Mouse (Mus musculus): ENCODE results near the gene Tmem98. TPM values are rescaled to one million over a fixed set of nuclear protein-coding genes. Genes with fewer than 3 reads are reported as not detected.

The Tmem98 gene
- total RNA-seq, 4 experiments from 2014 or later: 35.5 to 87.0 (median 58.0) TPM

DNA sequence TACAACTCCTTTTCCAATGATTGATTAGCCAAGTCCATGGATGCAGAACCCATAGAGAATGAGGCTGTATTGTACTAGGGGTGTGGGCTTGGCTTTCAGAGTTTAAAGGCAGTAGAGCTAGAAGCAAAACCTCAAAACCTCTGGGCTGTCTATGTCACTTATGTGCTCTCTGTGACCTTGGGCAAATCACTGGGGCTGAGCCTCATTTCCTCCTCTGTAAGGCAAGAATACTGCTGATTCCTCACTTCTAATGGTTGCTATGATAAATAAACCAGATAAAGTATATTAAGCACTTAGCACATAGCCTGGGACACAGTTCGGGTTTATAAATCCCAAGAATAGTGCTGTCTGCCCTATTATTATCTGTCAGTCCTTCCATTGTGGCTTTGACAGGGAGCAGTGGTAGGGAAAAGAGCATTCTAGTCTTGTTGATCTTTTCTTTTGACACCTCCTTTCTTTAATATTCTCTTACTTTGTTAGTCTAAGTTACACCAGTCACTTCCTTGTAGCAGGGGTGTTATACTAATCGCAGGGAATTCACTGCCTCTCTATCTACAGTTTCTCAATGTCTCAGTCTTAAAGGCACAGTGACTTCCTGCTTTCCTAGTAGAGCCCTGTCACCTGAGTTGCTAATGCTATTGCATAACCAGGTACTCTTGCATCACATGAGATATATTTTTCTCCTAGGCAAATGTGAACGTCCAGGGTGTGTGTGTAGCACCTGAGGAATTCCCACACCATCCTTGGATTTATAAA, 18.1 kb upstream of the Tmem98 start:
- DNase-seq: no peak

GRCm38 (mm10) chr11:80793386-80793785, 16.6 kb upstream of the Tmem98 start:
- no peak for DNase-seq

DNA sequence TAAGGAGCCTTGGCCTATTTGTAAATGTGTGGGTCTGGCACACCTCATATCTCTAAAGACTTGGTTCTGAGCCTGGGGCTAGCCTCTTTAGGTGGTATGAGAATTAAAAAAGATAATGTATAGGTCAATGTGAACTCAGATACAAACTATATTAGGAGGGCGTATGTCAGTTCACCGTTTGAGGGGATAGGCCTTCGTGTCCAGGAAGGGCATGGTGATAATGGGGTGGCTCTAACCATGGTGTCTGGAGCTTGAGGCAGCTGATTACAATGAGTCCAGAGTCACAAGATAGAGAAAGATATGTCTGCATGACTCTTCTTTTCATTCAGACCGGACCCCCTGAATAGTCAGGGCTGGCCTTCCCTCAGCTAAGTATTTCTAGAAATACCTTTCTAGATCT, 15.7 kb upstream of the Tmem98 start:
- DNase-seq: no peak

GRCm38 (mm10) chr11:80795431-80795830, 14.5 kb upstream of the Tmem98 start:
- no peak for DNase-seq

GRCm38 (mm10) chr11:80799979-80800378, 10.0 kb upstream of the Tmem98 start:
- DNase-seq: no peak

- DNase-seq: no peak
These were observed 7.3 kb upstream of the Tmem98 start for GRCm38 (mm10) chr11:80802706-80803105.

DNA sequence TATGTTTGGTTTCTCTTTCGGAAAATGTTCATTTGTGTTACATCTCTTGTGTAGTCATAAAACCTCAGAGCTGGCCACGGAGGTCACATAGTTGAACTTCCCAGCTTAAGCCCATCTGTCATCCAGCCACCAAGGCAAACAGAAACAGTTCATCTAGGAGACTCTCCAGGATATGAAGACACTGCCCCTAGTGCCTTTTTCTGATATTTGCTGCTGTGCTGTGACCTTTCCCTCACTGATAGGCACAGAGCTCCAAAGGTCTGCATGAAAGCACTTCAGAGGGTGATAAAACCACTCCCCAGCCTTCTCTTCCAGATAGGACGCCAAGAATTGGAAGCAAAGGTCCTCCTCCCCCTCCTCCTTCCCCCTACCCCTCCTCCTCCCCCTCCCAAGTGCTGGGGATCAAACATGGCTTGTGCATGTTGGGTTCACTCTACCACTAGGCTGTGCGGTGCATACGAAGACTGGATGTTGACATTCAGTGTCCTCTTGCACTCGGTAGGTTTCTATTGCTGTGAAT, 1.4 kb upstream of the Tmem98 start:
- DNase-seq: peak; percentile 58

GRCm38 (mm10) chr11:80809666-80809992, 346 bp upstream of the Tmem98 start:
- no peak for DNase-seq

- no peak for DNase-seq
These were observed 1.2 kb downstream of the Tmem98 start for GRCm38 (mm10) chr11:80811156-80811555.

- DNase-seq: no peak
These were observed 5.4 kb downstream of the Tmem98 start for GRCm38 (mm10) chr11:80815354-80815753.

DNA sequence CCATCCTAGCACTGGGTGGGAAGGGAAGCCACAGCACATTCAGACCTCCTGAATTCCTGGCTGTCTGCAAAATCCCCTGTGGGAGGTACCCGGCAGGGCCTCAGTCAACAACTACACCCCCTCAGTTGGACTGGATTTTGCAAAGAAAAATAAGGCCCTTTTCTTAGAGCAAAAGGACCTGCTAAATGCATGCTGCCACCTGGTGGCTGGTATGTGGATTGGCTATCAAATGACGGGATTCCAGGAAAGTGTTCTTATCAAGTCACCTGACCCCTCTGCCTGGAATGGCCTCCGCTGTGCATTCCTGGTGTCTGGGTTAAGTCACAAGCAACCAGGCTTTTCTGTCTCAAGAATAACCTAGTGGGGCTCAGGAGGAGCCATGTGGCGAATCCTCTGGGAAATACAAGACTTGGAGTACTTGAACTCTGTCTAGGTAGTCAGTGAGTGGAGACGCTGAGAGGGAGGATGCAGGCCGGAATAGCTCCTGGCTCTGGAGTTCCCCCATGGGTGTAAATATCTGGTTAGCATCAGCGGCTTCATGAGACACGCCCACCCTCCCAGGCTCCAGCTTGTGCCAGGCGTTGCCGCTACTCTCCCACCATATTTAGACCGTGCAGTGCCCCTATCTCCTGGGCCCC, 8.2 kb downstream of the Tmem98 start:
- DNase-seq: peak; percentile 62

GRCm38 (mm10) chr11:80820085-80820484, 10.1 kb downstream of the Tmem98 start:
- DNase-seq: no peak

DNA sequence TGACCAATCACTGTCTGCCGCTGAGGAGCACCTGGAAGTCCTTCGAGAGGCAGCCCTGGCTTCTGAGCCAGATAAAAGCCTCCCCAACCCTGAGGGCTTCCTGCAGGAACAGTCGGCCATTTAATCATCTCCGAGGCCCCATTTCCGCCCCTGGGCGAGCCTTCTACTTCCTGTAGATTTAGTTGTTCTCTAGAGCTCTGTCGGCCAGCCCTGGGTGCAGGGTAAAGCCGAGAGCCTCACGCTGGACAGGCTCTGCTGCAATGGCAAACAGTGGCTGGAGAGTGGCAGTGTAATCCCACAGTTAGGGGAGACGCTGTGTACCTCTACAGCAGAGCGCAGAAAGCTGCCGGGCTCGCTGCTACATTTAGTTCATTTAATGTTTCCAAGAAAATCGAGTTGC, 11.3 kb downstream of the Tmem98 start:
- no peak for DNase-seq

DNA sequence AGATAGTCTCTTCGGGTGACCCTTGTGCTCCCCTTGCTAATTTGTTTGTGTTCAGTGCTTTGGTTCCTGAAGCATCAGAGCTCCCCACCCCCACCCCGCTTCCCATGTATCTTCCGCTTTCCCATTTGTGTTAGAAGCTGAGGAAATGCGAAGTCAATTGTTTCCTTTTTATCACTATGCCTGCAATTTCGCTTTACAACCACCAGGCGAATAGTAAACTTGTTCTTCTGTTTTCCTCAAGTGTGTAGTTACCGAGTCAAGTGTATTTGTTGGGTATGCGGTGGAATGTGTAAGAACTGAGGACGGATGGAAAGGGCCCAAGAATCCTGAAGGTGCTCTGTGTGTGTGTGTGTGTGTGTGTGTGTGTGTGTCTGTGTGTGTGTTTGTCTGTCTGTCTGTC, 11.8 kb downstream of the Tmem98 start:
- DNase-seq: no peak

GRCm38 (mm10) chr11:80835395-80835794, 25.4 kb downstream of the Tmem98 start:
- no peak for DNase-seq

GRCm38 (mm10) chr11:80835841-80836240, 25.9 kb downstream of the Tmem98 start:
- no peak for DNase-seq

- DNase-seq: no peak
These were observed 28.7 kb downstream of the Tmem98 start for GRCm38 (mm10) chr11:80838724-80839123.

DNA sequence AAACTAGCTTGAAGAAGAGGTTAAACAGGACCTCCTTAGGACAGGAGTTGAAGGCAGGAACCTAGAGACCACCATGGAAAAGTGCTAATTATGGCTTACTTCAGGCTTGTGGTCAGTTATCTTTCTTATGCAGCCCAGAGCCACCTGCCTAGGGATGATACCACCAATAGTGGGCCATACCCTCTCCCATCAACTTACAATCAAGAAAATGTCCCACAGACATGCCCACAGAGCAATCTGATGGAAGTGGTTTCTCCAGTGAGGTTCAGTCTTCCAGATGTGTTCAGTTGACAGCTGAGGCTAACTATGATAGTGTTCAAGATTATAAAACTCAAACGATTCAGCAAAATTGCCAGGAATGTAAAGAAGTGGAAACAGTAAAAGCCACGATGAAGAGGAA, 33.5 kb downstream of the Tmem98 start:
- no peak for DNase-seq

DNA sequence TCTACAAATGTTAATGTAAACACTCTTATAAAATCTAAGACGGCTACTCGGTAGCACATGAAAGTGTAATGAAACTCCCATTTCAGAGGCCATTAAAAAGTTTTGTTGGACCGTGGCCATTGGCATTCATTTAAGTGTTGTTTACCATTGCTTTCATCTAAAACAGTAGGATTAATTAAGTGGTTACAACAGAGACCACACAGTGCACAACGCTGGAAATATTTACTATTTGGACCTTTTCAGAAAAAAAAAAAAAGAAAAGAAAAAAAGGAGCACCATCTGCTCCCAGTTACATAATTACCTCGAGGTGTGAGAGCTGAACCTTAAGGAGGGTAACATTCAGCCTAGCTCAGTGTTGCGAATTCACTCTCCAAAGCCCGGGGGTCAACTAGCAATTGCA, 35.5 kb downstream of the Tmem98 start:
- no peak for DNase-seq

DNA sequence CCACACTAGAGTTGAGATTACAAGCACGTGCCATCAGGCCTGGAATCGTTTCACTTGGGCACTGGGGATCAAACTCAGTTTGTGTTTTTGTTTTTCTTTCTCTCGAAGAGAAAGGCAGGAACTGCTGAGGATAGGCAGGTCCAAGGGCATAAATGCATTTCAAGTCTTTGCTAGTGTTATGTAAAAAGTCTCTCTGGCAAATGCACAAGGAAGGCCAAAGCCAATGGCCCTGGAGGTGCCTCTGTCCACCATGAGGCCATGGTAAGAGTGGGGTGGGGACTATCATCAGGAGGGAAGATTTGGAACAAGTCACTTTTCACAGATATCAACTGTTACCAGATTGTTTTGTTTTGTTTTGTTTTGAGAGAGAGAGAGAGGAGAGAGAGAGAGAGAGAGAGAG, 36.1 kb downstream of the Tmem98 start:
- no peak for DNase-seq

DNA sequence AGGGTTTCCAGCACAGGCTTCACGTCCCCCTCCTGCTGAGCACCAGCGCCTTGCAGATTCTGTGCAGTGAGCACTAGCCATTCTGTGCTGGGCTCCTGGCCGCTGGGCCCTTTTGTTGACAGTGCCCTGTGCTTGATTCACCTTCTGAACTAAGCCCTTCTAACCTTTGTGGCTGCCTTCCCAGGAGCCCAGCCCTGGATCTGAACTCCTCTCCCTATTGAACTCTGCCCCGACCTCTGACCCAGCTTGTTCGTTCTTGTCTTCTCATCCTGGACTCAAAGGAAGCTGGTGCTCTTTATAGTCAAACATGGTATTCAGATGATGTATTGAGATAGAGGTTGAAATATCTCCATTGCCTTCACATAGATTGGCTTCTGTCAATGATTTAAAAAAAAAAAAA, 38.2 kb downstream of the Tmem98 start:
- DNase-seq: no peak

DNA sequence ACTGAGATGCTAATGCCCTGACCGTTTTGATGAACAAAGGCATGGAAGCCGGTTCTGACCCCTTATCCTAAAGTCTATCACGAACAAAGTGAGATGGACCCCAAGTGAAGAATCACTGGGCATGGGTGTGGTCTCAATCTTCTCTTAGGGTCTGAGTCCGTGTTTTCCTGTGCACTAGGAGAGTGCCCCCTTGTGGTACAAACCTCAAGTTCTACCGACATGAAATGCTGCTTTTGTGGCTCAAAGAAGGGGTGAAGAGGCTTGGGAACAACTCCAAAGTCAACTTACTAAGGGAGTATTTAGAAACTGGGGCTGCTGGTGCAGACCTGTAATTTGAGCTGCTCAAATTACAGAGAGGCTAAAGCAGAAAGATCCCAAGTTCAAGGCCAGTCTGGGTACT, 41.9 kb downstream of the Tmem98 start:
- DNase-seq: no peak

GRCm38 (mm10) chr11:80853014-80853413, 43.0 kb downstream of the Tmem98 start:
- DNase-seq: no peak

DNA sequence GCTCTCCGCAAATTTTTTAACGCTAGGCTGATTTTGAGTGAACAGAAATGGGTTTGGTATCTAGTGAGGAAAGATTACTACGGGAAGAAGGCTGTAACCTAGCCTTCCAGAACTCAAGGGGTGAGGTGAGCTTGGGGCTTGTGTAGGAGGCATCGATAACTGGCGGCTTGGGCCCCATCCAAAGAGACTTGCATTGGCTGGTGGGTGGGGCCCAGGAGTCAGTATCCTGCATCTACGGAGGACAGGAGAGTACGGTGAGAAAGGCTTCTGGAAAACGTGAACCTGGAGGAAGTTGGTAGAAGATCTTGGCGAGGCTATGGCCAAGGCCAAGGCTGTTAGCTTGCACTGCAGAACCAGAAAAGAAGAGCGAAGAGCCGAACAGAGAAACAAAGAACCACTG, 44.5 kb downstream of the Tmem98 start:
- DNase-seq: no peak
